ENCODE assay signal across 14 mouse cellular contexts in the genomic region with DNA sequence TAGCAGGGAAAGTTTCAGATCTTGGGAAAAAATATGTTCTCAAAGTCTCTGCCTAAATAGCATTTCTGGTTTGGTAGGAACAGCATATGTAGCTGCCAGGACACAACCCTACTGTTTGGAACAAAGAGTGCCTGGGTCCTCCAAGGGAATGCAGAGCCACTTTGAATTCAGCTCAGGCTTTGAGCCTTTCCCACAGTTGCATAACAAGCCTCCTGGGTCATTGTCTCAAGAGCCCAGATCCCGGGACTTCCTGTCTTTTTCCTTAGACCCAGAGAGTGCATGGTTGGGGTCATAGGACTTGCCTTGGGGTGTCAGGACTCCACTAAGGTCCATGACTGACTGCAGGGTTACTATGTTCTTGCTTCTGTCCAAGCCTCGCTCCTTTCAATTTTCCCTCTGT. TPM values are rescaled to one million over a fixed set of nuclear protein-coding genes. Genes with fewer than 3 reads are reported as not detected.
DNase-seq lines count a peak whose midpoint lies in the region; ATAC-seq and TF ChIP-seq lines count a peak whose summit lies in the region.
"Had no signal": no experiment of that assay in that cellular context is flagged by ENCODE, and none has a peak within 500 bp of the region (broad histone marks: within the 10 kb centered on the region; RNA-seq: fewer than 3 reads in every experiment).

No protein-coding gene starts in this region.

- H3K9ac ChIP-seq in midbrain, postnatal 0 days (replicated peaks; ENCODE audit: low read length, poor library complexity, severe bottlenecking) = no peak overlapping the region
- H3K9ac ChIP-seq in midbrain, embryonic 13.5 days (replicated peaks) = no peak overlapping the region
- H3K9ac ChIP-seq: intestine, embryonic 15.5 days had no signal

- no peaks in the 10 kb centered on the region for H3K36me3 ChIP-seq in midbrain, postnatal 0 days (ENCODE audit: insufficient read depth, low read length)
- no peaks in the 10 kb centered on the region for H3K36me3 ChIP-seq in midbrain, embryonic 13.5 days
- H3K36me3 ChIP-seq: intestine, embryonic 15.5 days had no signal

- 57% methylated on average over 2 of the region's 2 CpGs for WGBS in midbrain, postnatal 0 days
- WGBS in midbrain, embryonic 13.5 days = 46% methylated on average over 2 of the region's 2 CpGs

- no peaks in the 10 kb centered on the region for H3K27me3 ChIP-seq in midbrain, postnatal 0 days (ENCODE audit: insufficient read depth, low read length)
- H3K27me3 ChIP-seq in midbrain, embryonic 13.5 days = no peaks in the 10 kb centered on the region
- H3K27me3 ChIP-seq: intestine, embryonic 15.5 days had no signal

- H3K4me2 ChIP-seq in midbrain, postnatal 0 days (ENCODE audit: low read depth, low read length, poor library complexity, severe bottlenecking) = no peak overlapping the region
- no peak overlapping the region for H3K4me2 ChIP-seq in midbrain, embryonic 13.5 days (replicated peaks)
- H3K4me2 ChIP-seq: intestine, embryonic 15.5 days had no signal

- H3K4me3 ChIP-seq in midbrain, postnatal 0 days (ENCODE audit: low read depth, low read length) = no peak overlapping the region
- H3K4me3 ChIP-seq in midbrain, embryonic 13.5 days (replicated peaks) = no peak overlapping the region
- H3K4me3 ChIP-seq: intestine, embryonic 15.5 days had no signal

- H3K27ac ChIP-seq in midbrain, postnatal 0 days (ENCODE audit: low read depth, low read length) = no peak overlapping the region
- H3K27ac ChIP-seq in midbrain, embryonic 13.5 days = no peak overlapping the region
- H3K27ac ChIP-seq: intestine, embryonic 15.5 days; macrophage had no signal

- H3K4me1 ChIP-seq in midbrain, postnatal 0 days (ENCODE audit: insufficient read depth, low read length) = no peaks in the 10 kb centered on the region
- H3K4me1 ChIP-seq in midbrain, embryonic 13.5 days (replicated peaks) = 0 out of 2 replicates have a peak, but pooled peaks cover 3% of the 10 kb centered on the region

- ATAC-seq in midbrain, postnatal 0 days (ENCODE audit: low FRiP score) = peak; percentile 49; the same call in 1 of the 2 replicates
- ATAC-seq in midbrain, embryonic 13.5 days = no peak
- no peak for ATAC-seq in erythroid progenitor cell, adult 5-6 weeks (replicated peaks; ENCODE audit: low FRiP score, poor library complexity, severe bottlenecking)
- ATAC-seq: intestine, embryonic 15.5 days had no signal

- H3K9me3 ChIP-seq in midbrain, postnatal 0 days (ENCODE audit: low read length) = no peaks in the 10 kb centered on the region
- H3K9me3 ChIP-seq in midbrain, embryonic 13.5 days = no peaks in the 10 kb centered on the region
- H3K9me3 ChIP-seq: intestine, embryonic 15.5 days had no signal

- DNase-seq in adrenal gland, postnatal 14 days = peak; percentile 37
- DNase-seq in adrenal gland, postnatal 36 days = no peak
- DNase-seq in heart, adult 9 months (ENCODE audit: low spot score in 2 of 2) = peak; percentile 35 to 67
- no peak for DNase-seq in heart, postnatal 4 days
- peak; percentile 55 for DNase-seq in midbrain, postnatal 0 days (ENCODE audit: low spot score)
- peak; percentile 13 for DNase-seq in skeletal muscle tissue, adult 2 months (ENCODE audit: low read depth, low spot score)

- TF ChIP-seq CTCF in midbrain, postnatal 0 days (IDR thresholded peaks at IDR 0.05) = no peak

RNA-seq across cellular contexts. Expression of gene Prss45, which starts 1.7 kb away (rescaled TPM):
- not detected in 2 replicates for total RNA-seq in adrenal gland, postnatal 14 days (2021)
- not detected for total RNA-seq in adrenal gland, postnatal 36 days (2021)
- under 1 TPM in 1 of 2 experiments, not detected in 1; 0.45 TPM for total RNA-seq in heart, postnatal 4 days (2021)
- 1.2 TPM in 1 of 2 replicates, not detected in the other for total RNA-seq in midbrain, postnatal 0 days (2014; rRNA removed)
- polyA plus RNA-seq in midbrain, postnatal 0 days (2015; fragmentation: Nextera tagmentation; extraction: Ambion mirVana) = 0.46 and 0.54 TPM in 2 replicates
- polyA plus RNA-seq in midbrain, embryonic 13.5 days (2015; fragmentation: Nextera tagmentation; extraction: Ambion mirVana) = not detected in 2 replicates
- total RNA-seq in erythroid progenitor cell, adult 5-6 weeks (2015; ENCODE audit: low replicate concordance) = not detected in 2 replicates
- not detected in 2 replicates for total RNA-seq in erythroid progenitor cell, adult 5-6 weeks (2017; ENCODE audit: low replicate concordance)
- total RNA-seq: heart, postnatal 10 days had no signal
- polyA plus RNA-seq: intestine, embryonic 15.5 days; large intestine, adult 2 months; limb, embryonic 14.5 days; macrophage; spleen, adult 2 months had no signal

RNA-seq across cellular contexts. Expression of gene Prss46, which starts 8.2 kb away (rescaled TPM):
- not detected in 2 replicates for total RNA-seq in adrenal gland, postnatal 14 days (2021)
- total RNA-seq in adrenal gland, postnatal 36 days (2021) = not detected
- total RNA-seq in heart, postnatal 4 days (2021) = not detected
- total RNA-seq in midbrain, postnatal 0 days (2014; rRNA removed) = not detected in 2 replicates
- polyA plus RNA-seq in midbrain, postnatal 0 days (2015; fragmentation: Nextera tagmentation; extraction: Ambion mirVana) = 0.12 TPM in 1 of 2 replicates, not detected in the other
- not detected in 2 replicates for polyA plus RNA-seq in midbrain, embryonic 13.5 days (2015; fragmentation: Nextera tagmentation; extraction: Ambion mirVana)
- not detected in 2 replicates for total RNA-seq in erythroid progenitor cell, adult 5-6 weeks (2015; ENCODE audit: low replicate concordance)
- total RNA-seq in erythroid progenitor cell, adult 5-6 weeks (2017; ENCODE audit: low replicate concordance) = not detected in 2 replicates
- total RNA-seq: heart, postnatal 10 days had no signal
- polyA plus RNA-seq: intestine, embryonic 15.5 days; large intestine, adult 2 months; limb, embryonic 14.5 days; spleen, adult 2 months had no signal

RNA-seq across cellular contexts. Expression of gene Prss43, which starts 9.6 kb away (rescaled TPM):
- total RNA-seq in adrenal gland, postnatal 14 days (2021) = not detected in 2 replicates
- total RNA-seq in adrenal gland, postnatal 36 days (2021) = not detected
- total RNA-seq in heart, postnatal 4 days (2021) = not detected
- total RNA-seq in midbrain, postnatal 0 days (2014; rRNA removed) = not detected in 2 replicates
- polyA plus RNA-seq in midbrain, postnatal 0 days (2015; fragmentation: Nextera tagmentation; extraction: Ambion mirVana) = 0.11 and 0.31 TPM in 2 replicates
- polyA plus RNA-seq in midbrain, embryonic 13.5 days (2015; fragmentation: Nextera tagmentation; extraction: Ambion mirVana) = not detected in 2 replicates
- total RNA-seq in erythroid progenitor cell, adult 5-6 weeks (2015; ENCODE audit: low replicate concordance) = not detected in 2 replicates
- total RNA-seq in erythroid progenitor cell, adult 5-6 weeks (2017; ENCODE audit: low replicate concordance) = not detected in 2 replicates
- total RNA-seq: heart, postnatal 10 days had no signal
- polyA plus RNA-seq: intestine, embryonic 15.5 days; large intestine, adult 2 months; limb, embryonic 14.5 days; macrophage; spleen, adult 2 months had no signal

RNA-seq across cellular contexts. Expression of gene Prss50, which starts 21.7 kb away (rescaled TPM):
- 0.37 TPM in 1 of 2 replicates, not detected in the other for total RNA-seq in adrenal gland, postnatal 14 days (2021)
- total RNA-seq in adrenal gland, postnatal 36 days (2021) = not detected
- not detected for total RNA-seq in heart, postnatal 4 days (2021)
- total RNA-seq in midbrain, postnatal 0 days (2014; rRNA removed) = 0.57 and 1.0 TPM in 2 replicates
- polyA plus RNA-seq in midbrain, postnatal 0 days (2015; fragmentation: Nextera tagmentation; extraction: Ambion mirVana) = 1.3 and 1.5 TPM in 2 replicates
- 0.24 TPM in 1 of 2 replicates, not detected in the other for polyA plus RNA-seq in midbrain, embryonic 13.5 days (2015; fragmentation: Nextera tagmentation; extraction: Ambion mirVana)
- total RNA-seq in erythroid progenitor cell, adult 5-6 weeks (2015; ENCODE audit: low replicate concordance) = not detected in 2 replicates
- not detected in 2 replicates for total RNA-seq in erythroid progenitor cell, adult 5-6 weeks (2017; ENCODE audit: low replicate concordance)
- total RNA-seq: heart, postnatal 10 days had no signal
- polyA plus RNA-seq: large intestine, adult 2 months; macrophage had no signal

RNA-seq across cellular contexts. Expression of gene Prss44, which starts 22.3 kb away (rescaled TPM):
- total RNA-seq in adrenal gland, postnatal 14 days (2021) = not detected in 2 replicates
- not detected for total RNA-seq in adrenal gland, postnatal 36 days (2021)
- total RNA-seq in heart, postnatal 4 days (2021) = not detected
- total RNA-seq in midbrain, postnatal 0 days (2014; rRNA removed) = not detected in 2 replicates
- not detected in 2 replicates for polyA plus RNA-seq in midbrain, postnatal 0 days (2015; fragmentation: Nextera tagmentation; extraction: Ambion mirVana)
- polyA plus RNA-seq in midbrain, embryonic 13.5 days (2015; fragmentation: Nextera tagmentation; extraction: Ambion mirVana) = not detected in 2 replicates
- not detected in 2 replicates for total RNA-seq in erythroid progenitor cell, adult 5-6 weeks (2015; ENCODE audit: low replicate concordance)
- total RNA-seq in erythroid progenitor cell, adult 5-6 weeks (2017; ENCODE audit: low replicate concordance) = not detected in 2 replicates
- total RNA-seq: heart, postnatal 10 days had no signal
- polyA plus RNA-seq: intestine, embryonic 15.5 days; large intestine, adult 2 months; limb, embryonic 14.5 days; macrophage; spleen, adult 2 months had no signal

Comparison
In these comparisons a context has a peak if more than half of its experiments do, and no peak if none do; other contexts are left out.
1. DNase-seq: peak in adrenal gland, postnatal 14 days (single experiment), heart, adult 9 months (2 of 2), midbrain, postnatal 0 days (single experiment) and skeletal muscle tissue, adult 2 months (single experiment); none in adrenal gland, postnatal 36 days (0 of 2) and heart, postnatal 4 days (single experiment).